Mouse (Mus musculus) CH12.LX (cell line): ENCODE data around the gene 1700017B05Rik.

Source experiments
- CTCF ChIP-seq, 2 experiments: IDR thresholded peaks in 1 of 2; conservative IDR thresholded peaks in 1 of 2; 2 replicates each; pipeline ENCODE4 v1.5.1; 2011 to 2012; ENCODE audit warnings: low read depth in 2 of 2, low read length in 2 of 2, improper control_type of control experiment in 1 of 2, inconsistent platforms in 1 of 2, mild to moderate bottlenecking in 1 of 2, moderate library complexity in 1 of 2
- EP300 ChIP-seq: IDR thresholded peaks from 2 replicates; pipeline ENCODE4 v1.6.1; 2011; ENCODE audit warnings: low read length, improper control_type of control experiment
- ETS1 ChIP-seq: conservative IDR thresholded peaks from 2 replicates; pipeline ENCODE4 v1.6.1; 2012; ENCODE audit warnings: low read depth, mild to moderate bottlenecking, inconsistent platforms, low read length, improper control_type of control experiment, moderate library complexity
- HCFC1 ChIP-seq: IDR thresholded peaks from 2 replicates; pipeline ENCODE4 v1.6.1; 2012; ENCODE audit warnings: low read depth, mild to moderate bottlenecking, inconsistent platforms, low read length, improper control_type of control experiment
- MAX ChIP-seq: IDR thresholded peaks from 2 replicates; pipeline ENCODE4 v1.6.1; 2011; ENCODE audit warnings: low read length, improper control_type of control experiment
- MAZ ChIP-seq: IDR thresholded peaks from 2 replicates; pipeline ENCODE4 v1.6.1; 2012; ENCODE audit warnings: low read depth, mild to moderate bottlenecking, inconsistent platforms, low read length, improper control_type of control experiment, moderate library complexity
- POLR2A ChIP-seq: IDR thresholded peaks from 2 replicates; pipeline ENCODE4 v1.6.1; 2011; ENCODE audit warnings: low read depth, mild to moderate bottlenecking, improper control_type of control experiment, low read length

DNA sequence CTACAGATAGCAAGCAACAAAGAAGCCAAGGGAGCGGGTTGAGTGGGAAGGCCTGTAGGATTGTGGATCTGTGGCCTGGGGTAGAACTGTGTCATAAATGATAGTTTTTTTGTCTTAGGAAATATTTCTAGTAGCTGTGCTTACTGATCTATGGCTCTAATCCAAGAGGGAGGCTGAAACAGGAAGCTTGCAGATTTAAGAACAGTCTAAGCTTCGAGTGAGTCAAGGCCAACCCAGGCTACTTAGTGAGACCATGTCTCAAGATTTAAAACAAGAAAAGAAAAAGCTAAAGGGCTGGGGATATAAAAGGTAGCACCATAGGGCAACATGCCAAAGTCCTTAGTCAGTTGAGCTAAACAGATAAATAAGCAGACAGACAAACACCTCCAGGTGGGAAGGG lies 24.2 kb downstream of the 1700017B05Rik start:
- TF ChIP-seq CTCF (conservative IDR thresholded peaks at IDR 0.05 in 1 of 2, IDR thresholded peaks at IDR 0.05 in 1 of 2; ENCODE audit: low read depth in 2 of 2, low read length in 2 of 2): no peak
- no peak for TF ChIP-seq MAX
- no peak for TF ChIP-seq MAZ
- TF ChIP-seq EP300: no peak
- TF ChIP-seq HCFC1: no peak
- no peak for TF ChIP-seq ETS1
- TF ChIP-seq POLR2A: no peak
